ENCODE assay signal across 14 mouse cellular contexts in genomic region chr11:11102182-11102581, GRCm38 (mm10). TPM values are rescaled to one million over a fixed set of nuclear protein-coding genes. Genes with fewer than 3 reads are reported as not detected.
DNase-seq lines count a peak whose midpoint lies in the region; ATAC-seq and TF ChIP-seq lines count a peak whose summit lies in the region.
"Had no signal": no experiment of that assay in that cellular context is flagged by ENCODE, and none has a peak within 500 bp of the region (broad histone marks: within the 10 kb centered on the region; RNA-seq: fewer than 3 reads in every experiment).

No protein-coding gene starts in this region.

- H3K27ac ChIP-seq in kidney, postnatal 0 days, result no peak overlapping the region
- H3K27ac ChIP-seq in heart, embryonic 11.5 days (ENCODE audit: low read depth, low read length), result no peak overlapping the region
- H3K27ac ChIP-seq: heart, adult 2 months had no signal

- H3K9ac ChIP-seq in kidney, postnatal 0 days (ENCODE audit: low read depth, low read length), result no peak overlapping the region
- no peak overlapping the region for H3K9ac ChIP-seq in heart, embryonic 11.5 days (ENCODE audit: low read depth, low read length)
- H3K9ac ChIP-seq: limb, embryonic 13.5 days had no signal

- no peaks in the 10 kb centered on the region for H3K36me3 ChIP-seq in kidney, postnatal 0 days (ENCODE audit: insufficient read depth, low read length)
- H3K36me3 ChIP-seq in heart, embryonic 11.5 days (ENCODE audit: control insufficient read depth, insufficient read depth, low read length), result no peaks in the 10 kb centered on the region
- H3K36me3 ChIP-seq: limb, embryonic 13.5 days had no signal

- H3K27me3 ChIP-seq in kidney, postnatal 0 days (ENCODE audit: insufficient read depth, low read length), result no peaks in the 10 kb centered on the region
- H3K27me3 ChIP-seq in heart, embryonic 11.5 days (ENCODE audit: control insufficient read depth, insufficient read depth, low read length), result no peaks in the 10 kb centered on the region
- H3K27me3 ChIP-seq: limb, embryonic 13.5 days had no signal

- ATAC-seq in kidney, postnatal 0 days (replicated peaks; ENCODE audit: low FRiP score, low read depth), result no peak; the same call in 1 of the 2 replicates
- ATAC-seq in heart, embryonic 11.5 days (replicated peaks; ENCODE audit: insufficient number of reproducible peaks, low FRiP score, low TSS enrichment), result no peak
- ATAC-seq: lung, postnatal 0 days had no signal

- TF ChIP-seq CTCF in kidney, postnatal 0 days (IDR thresholded peaks at IDR 0.05; ENCODE audit: low read depth), result no peak

- peak; percentile 0 for DNase-seq in embryo, embryonic 10 days (ENCODE audit: low spot score)
- no peak for DNase-seq in embryo, embryonic 9.5 days (ENCODE audit: extremely low spot score)
- DNase-seq in kidney, postnatal 0 days (ENCODE audit: low spot score), result peak; percentile 77
- DNase-seq in kidney, postnatal 25 days, result no peak
- peak; percentile 30 for DNase-seq in retina, embryonic 14.5 days (ENCODE audit: low spot score)
- no peak for DNase-seq in retina, postnatal 1 day
- no peak for DNase-seq in right cerebral cortex, postnatal 36 days (ENCODE audit: low spot score in 2 of 2)
- DNase-seq: adrenal gland, adult 8-10 months; heart, adult 2 months; heart, postnatal 36 days; right cerebral cortex, postnatal 25 days had no signal

- 56% methylated on average over 1 of the region's 1 CpGs for WGBS in kidney, postnatal 0 days
- 56% methylated on average over 1 of the region's 1 CpGs for WGBS in heart, embryonic 11.5 days (ENCODE audit: insufficient replicate concordance)

- no peaks in the 10 kb centered on the region for H3K9me3 ChIP-seq in kidney, postnatal 0 days (replicated peaks; ENCODE audit: low read length)
- H3K9me3 ChIP-seq in heart, embryonic 11.5 days (replicated peaks; ENCODE audit: control insufficient read depth, low read length), result no peaks in the 10 kb centered on the region
- H3K9me3 ChIP-seq: limb, embryonic 13.5 days had no signal

- no peak overlapping the region for H3K4me3 ChIP-seq in kidney, postnatal 0 days (replicated peaks; ENCODE audit: low read depth, low read length)
- H3K4me3 ChIP-seq in heart, embryonic 11.5 days (ENCODE audit: low read depth, low read length), result no peak overlapping the region
- H3K4me3 ChIP-seq: heart, adult 2 months; limb, embryonic 13.5 days had no signal

- no peaks in the 10 kb centered on the region for H3K4me1 ChIP-seq in kidney, postnatal 0 days (replicated peaks; ENCODE audit: insufficient read depth, low read length)
- H3K4me1 ChIP-seq in heart, embryonic 11.5 days (ENCODE audit: control insufficient read depth, insufficient read depth, low read length), result no peaks in the 10 kb centered on the region
- H3K4me1 ChIP-seq: limb, embryonic 13.5 days had no signal

- H3K4me2 ChIP-seq in kidney, postnatal 0 days (ENCODE audit: low read length), result no peak overlapping the region
- no peak overlapping the region for H3K4me2 ChIP-seq in heart, embryonic 11.5 days
- H3K4me2 ChIP-seq: limb, embryonic 13.5 days had no signal

RNA-seq across cellular contexts. Expression of gene Vwc2, which starts 11.8 kb away (rescaled TPM):
- 1.1 and 1.7 TPM in 2 replicates for polyA plus RNA-seq in kidney, postnatal 0 days (2015; fragmentation: Nextera tagmentation; extraction: Ambion mirVana)
- 0.16 and 0.31 TPM in 2 replicates for polyA plus RNA-seq in heart, embryonic 11.5 days (2014; fragmentation: Nextera tagmentation; extraction: Ambion mirVana)

Comparison
In these comparisons a context has a peak if more than half of its experiments do, and no peak if none do; other contexts are left out.
1. DNase-seq: peak in embryo, embryonic 10 days (single experiment), kidney, postnatal 0 days (single experiment) and retina, embryonic 14.5 days (single experiment); none in embryo, embryonic 9.5 days (single experiment), kidney, postnatal 25 days (0 of 2), retina, postnatal 1 day (single experiment) and right cerebral cortex, postnatal 36 days (0 of 2).